Mouse (Mus musculus) cerebellum, adult 18-20 months (tissue): ENCODE data around the gene Il12b.

Experiments
- DNase-seq, 2 experiments: peaks; one replicate each; pipeline ENCODE4 v3.0.0; 2021

Gene Il12b

GRCm38 (mm10) chr11:44399763-44400162, at the start of gene Il12b:
Gene Il12b (plus strand): TSS chr11:44400063.
- no peak for DNase-seq

GRCm38 (mm10) chr11:44354860-44355470, 44.9 kb upstream of the Il12b start:
- DNase-seq: no peak

GRCm38 (mm10) chr11:44356171-44356570, 43.7 kb upstream of the Il12b start:
- no peak for DNase-seq

DNA sequence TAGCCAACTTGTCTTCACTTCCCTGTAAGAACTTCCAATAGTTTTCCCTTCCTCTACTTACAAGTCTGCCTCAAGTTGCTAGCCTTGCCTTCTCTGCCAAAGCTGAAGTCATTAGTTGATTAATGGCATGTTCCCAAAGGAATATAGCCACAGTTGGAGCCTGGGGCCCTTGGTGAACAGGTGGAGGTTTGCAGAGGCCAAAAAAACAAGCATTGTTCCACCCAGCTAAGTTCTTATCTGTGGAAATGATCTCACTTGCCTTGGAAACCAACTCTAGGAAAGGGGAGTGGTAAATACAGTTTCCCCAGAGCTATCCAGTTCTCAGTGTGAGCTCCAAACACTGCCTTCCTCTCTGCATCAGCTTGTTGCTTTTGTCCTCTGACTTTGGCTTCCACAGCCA, 35.3 kb upstream of the Il12b start:
- no peak for DNase-seq

DNA sequence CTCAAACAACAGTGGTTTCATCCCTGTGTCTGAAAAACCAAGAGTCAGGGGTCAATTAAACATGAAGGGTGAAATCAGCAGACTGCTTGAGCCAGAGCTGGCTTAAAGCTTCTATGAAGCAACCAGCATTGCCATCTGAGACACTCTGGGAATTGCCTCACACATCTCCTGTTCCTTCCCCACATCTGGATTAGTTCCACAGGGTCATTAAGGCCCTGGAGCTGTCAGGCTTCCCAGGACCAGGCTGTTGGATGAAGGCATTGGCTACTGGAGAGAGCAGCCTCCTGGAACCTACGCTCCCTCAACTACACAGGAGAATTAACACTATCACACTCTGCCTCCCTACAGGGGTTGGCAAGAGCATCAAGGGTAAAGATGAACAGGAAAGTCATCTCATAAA, 32.2 kb upstream of the Il12b start:
- DNase-seq: no peak

DNA sequence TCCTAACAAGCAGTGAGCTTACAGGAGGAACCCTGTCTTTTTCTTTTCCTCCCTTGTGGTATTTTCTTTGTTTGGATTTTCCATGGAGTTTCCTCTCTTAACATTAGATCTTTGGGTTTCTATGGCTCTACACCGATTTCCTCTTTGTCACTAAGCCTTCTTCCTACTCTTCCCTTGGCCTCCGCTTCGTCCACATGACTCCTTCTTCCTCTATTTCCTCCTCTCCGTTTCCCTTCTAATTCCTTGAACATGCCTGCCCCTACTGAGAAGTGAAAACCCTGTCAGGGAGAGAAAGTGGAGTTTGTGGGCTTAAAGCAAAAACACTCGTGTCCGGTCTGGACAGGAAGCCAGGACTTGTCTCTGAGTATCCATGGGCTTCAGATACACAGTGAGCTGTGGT, 27.0 kb upstream of the Il12b start:
- no peak for DNase-seq

- no peak for DNase-seq
Measured at GRCm38 (mm10) chr11:44377879-44378278, 22.0 kb upstream of the Il12b start.

- DNase-seq: no peak
Measured at GRCm38 (mm10) chr11:44380432-44381051, 19.3 kb upstream of the Il12b start.

GRCm38 (mm10) chr11:44382200-44382599, 17.7 kb upstream of the Il12b start:
- no peak for DNase-seq

DNA sequence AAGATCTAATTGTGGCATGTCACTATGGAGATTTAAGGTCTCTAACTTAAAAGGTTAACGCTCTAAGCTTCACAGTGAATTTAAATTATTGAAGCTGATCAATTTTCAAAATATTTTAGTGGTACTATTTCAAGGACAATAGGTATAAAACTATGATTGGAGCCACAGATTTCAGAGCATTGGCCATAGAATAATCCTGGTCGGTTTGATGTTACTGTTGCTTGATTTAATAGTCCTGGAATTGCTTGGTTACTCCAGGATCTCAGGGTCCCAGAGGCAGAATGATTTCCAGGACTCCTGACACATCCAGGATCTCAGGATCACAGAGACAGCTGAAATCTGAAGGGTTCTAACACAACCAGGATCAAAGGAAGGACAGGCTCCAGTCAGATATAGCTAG, 12.8 kb upstream of the Il12b start:
- no peak for DNase-seq

DNA sequence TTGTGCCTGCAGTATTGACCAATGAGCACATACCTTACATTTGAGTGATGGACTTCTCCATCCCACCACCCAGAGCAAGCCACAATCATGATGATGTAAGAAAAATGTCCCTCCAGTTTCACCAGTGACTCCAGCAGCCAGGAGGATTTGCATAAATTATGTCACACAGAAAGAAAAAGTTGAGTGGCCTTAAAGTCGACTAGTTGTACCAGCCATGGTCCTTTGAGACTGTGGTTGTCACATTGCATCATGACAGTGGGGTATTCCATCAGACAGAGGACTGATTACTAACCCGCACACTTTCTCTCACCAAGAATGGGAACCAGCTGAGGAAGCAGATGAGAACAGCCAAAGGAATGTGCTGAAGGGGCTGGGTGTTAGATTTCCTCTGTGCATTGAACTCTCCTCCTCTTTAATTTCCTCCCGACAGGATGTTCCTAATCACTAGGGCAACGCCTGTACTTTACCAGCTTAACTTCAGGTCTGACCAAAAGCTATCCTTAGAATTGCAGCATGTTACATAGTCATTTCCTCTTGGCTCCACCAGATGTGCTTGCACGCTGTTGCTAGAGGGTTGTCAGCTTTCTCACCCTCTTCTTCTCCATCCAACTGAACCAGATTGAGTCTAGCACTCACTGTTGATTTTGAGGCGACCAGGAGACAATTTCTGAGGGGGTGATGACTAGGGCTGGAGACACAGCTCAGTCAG, 9.7 kb upstream of the Il12b start:
- DNase-seq: no peak

- no peak for DNase-seq
Measured at GRCm38 (mm10) chr11:44393101-44393810, 6.6 kb upstream of the Il12b start.

DNA sequence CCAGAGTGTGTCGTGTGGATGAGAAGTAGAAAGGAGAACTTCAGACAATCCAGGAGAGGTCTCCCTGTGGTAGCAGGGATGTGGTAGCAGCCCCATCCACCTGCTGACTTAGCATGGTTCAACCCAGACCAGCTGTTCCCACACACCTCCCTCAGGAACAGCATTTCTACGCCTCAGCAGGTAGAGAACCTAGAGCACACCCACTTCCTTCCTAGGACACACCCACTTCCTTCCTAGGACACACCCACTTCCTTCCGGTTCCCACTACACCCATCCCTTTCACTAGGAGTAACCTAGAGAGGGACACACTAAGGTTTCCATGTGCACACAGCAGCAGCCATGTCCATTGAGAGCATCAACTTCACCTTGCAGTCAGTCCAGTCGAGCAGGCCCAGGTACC, 4.5 kb upstream of the Il12b start:
- DNase-seq: no peak

DNA sequence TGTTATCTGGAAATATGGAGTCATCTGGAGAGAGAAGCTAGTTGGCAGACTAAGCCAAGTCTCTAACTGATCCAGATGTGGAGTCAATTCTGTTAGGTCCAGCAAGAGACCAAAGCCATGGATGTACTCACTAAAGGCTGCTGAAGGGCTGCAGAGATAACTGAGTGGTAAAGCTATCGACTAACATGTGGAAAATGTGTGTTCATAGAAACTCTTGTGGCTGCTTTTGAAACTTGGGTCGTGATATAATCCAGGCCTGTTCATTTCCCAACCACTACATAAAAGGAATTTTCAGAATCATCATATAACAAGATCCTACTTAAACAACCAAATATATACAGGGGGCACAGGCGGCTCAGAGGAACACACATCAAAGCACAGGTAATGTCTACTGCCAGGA, 2.3 kb upstream of the Il12b start:
- no peak for DNase-seq

DNA sequence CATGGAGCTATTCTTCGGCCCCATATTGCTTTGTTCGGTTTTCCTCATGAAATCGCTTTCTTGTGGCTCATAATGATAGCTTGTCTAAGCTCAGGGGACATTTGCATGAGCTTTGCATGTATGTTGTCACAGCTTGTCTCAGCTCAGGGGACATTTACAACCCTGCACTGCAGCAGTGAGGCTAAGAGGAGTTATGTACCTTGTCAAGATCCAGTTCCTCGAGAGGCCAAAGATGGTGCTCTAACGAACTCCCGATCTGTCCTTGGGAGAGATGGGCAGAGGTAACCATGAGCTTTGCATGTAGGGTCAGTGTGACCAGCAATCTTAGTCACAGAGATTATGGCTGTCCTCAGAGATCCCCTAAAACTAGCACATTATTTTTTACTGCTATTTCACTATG, 1.5 kb upstream of the Il12b start:
- no peak for DNase-seq

GRCm38 (mm10) chr11:44398782-44399225, 1.1 kb upstream of the Il12b start:
- peak; percentile 58 to 60 for DNase-seq

DNA sequence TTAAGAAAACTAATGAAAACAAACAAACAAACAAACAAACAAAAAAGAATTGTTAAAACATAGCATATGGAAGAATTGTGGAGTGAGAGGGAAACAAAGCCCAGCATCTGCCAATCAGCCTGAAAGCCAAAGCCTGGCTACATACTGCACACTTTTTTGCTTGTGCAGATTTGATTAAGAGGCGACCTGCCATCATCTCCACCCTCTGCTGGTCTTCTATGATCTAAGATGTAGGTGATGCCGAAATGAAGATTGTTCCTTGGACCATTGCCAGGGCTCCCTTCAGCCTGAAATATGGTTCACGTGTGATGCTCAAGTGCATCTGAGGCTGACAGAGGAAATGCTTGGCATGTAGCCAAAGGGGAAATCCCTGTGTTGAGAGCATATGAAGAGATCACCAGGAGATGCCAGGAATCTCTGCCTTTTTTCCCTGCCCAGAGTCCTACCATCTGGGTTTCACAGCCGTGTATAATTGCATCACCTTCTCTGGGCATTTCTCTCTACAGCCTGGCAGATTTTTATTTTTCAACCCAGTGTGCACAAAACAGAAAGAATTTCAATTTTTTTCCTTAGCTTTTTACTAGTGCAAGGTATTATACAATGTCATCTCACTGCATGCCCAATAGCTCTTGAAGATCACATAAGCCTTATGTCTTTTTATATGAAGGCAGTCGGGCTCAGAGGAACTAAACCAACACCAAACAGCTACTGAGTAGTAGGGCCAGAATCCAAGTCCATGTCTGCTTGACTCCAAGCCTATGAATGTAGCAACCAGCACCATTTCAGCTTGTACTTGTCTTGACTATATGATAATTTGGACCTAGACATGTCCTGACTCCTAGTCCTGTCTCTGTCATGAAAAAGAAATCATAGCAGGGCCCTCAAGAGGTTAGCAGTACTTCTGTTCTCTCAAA, 2.0 kb downstream of the Il12b start:
- DNase-seq: peak; percentile 47 to 49

DNA sequence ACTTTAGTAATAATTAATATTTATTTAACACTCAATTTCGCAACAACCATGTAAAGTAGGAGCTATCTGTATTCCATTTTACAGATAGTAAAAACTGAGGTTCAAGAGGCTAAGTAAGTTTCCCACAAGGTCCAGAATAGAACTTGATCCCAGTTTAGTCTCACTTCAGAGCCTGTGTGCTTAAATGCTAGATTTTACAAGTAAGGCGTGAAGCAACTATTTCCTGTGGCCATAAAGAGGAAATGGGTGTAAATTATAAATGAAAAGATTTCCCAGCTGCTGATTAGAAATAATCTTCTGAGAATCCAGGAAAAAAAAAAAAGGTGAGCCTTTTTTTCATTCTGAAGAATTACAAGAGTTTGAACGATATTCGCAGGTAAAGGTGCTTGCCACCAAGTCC, 5.2 kb downstream of the Il12b start:
- DNase-seq: no peak

- DNase-seq: no peak
Measured at GRCm38 (mm10) chr11:44405961-44406360, 6.1 kb downstream of the Il12b start.

- DNase-seq: no peak
Measured at GRCm38 (mm10) chr11:44406457-44406856, 6.6 kb downstream of the Il12b start.

DNA sequence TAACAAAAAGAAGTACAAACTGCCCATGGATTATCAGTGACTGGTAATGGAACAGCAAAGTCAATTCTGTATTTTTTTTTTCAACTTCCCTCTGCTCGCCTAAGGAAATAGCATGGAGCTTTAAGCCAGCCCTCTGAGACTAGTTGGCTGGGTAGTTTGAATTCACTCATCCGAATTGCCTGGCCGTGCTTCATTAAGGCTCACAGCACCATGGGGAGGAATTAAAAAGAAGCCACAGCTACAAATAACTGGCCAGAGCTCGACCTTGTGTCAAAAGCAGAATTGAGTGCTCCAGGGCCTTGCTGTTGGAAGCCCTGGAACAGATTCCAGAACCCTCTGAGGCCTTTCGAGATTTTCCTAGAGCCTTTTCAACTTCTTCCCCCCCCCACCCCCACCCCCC, 8.8 kb downstream of the Il12b start:
- no peak for DNase-seq

- no peak for DNase-seq
Measured at GRCm38 (mm10) chr11:44410413-44410812, 10.6 kb downstream of the Il12b start.

GRCm38 (mm10) chr11:44412276-44412675, 12.4 kb downstream of the Il12b start:
- DNase-seq: no peak
